ENCODE assay signal across 35 mouse cellular contexts in the genomic region with DNA sequence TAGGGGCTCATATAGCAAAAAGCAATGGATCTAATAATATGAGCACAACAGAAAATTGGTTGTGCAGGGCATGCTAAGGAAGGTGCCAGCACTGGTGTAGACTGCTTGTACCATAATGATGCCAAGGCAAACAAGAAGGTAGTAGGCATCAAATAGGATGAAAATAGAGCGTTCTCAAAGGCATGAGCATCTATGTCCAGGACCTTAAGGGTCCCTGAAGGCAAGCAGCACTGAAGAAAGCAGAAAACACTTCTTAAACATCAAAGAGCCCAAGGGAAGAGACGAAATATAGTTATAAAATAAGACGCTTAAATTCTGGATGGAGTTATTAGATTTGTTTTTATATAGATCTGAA.
"Had no signal": no experiment of that assay in that cellular context is flagged by ENCODE, and none has a peak within 500 bp of the region (broad histone marks: within the 10 kb centered on the region; RNA-seq: fewer than 3 reads in every experiment).

No protein-coding gene starts in this region.

- H3K4me3 ChIP-seq: heart, adult 2 months; heart, embryonic 10.5 days; heart, embryonic 12.5 days; heart, embryonic 13.5 days; heart, embryonic 15.5 days; hindbrain, embryonic 10.5 days; hindbrain, embryonic 13.5 days; hindbrain, embryonic 15.5 days; intestine, embryonic 15.5 days; kidney, embryonic 15.5 days; layer of hippocampus, adult 2 months had no signal

- H3K9ac ChIP-seq: heart, embryonic 12.5 days; heart, embryonic 13.5 days; heart, embryonic 15.5 days; hindbrain, embryonic 13.5 days; hindbrain, embryonic 14.5 days; hindbrain, embryonic 15.5 days; intestine, embryonic 15.5 days; kidney, embryonic 15.5 days had no signal

- H3K4me1 ChIP-seq: heart, embryonic 10.5 days; heart, embryonic 12.5 days; heart, embryonic 13.5 days; heart, embryonic 15.5 days; hindbrain, embryonic 10.5 days; hindbrain, embryonic 13.5 days; hindbrain, embryonic 15.5 days; intestine, embryonic 15.5 days; kidney, embryonic 15.5 days had no signal

- H3K9me3 ChIP-seq: heart, embryonic 10.5 days; heart, embryonic 12.5 days; heart, embryonic 13.5 days; heart, embryonic 15.5 days; hindbrain, embryonic 10.5 days; hindbrain, embryonic 13.5 days; hindbrain, embryonic 15.5 days; intestine, embryonic 15.5 days; kidney, embryonic 15.5 days had no signal

- H3K4me2 ChIP-seq: heart, embryonic 11.5 days; heart, embryonic 12.5 days; heart, embryonic 13.5 days; heart, embryonic 15.5 days; hindbrain, embryonic 13.5 days; hindbrain, embryonic 14.5 days; hindbrain, embryonic 15.5 days; intestine, embryonic 15.5 days; kidney, embryonic 15.5 days had no signal

- H3K27ac ChIP-seq: heart, adult 2 months; heart, embryonic 10.5 days; heart, embryonic 13.5 days; heart, embryonic 15.5 days; hindbrain, embryonic 10.5 days; hindbrain, embryonic 13.5 days; hindbrain, embryonic 14.5 days; hindbrain, embryonic 15.5 days; hindbrain, postnatal 0 days; intestine, embryonic 15.5 days; kidney, embryonic 15.5 days; kidney, postnatal 0 days; layer of hippocampus, adult 2 months had no signal

- ATAC-seq: hindbrain, embryonic 16.5 days; hindbrain, postnatal 0 days; inflammation-experienced regulatory T-cells, adult 6 months; intestine, embryonic 15.5 days; intestine, embryonic 16.5 days; intestine, postnatal 0 days had no signal

- H3K27me3 ChIP-seq: heart, embryonic 12.5 days; heart, embryonic 13.5 days; heart, embryonic 15.5 days; hindbrain, embryonic 13.5 days; hindbrain, embryonic 15.5 days; intestine, embryonic 15.5 days; kidney, embryonic 15.5 days had no signal

- DNase-seq: heart, adult 2 months; heart, postnatal 10 days; heart, postnatal 14 days; heart, postnatal 36 days; heart, postnatal 4 days; kidney, adult 11 months; kidney, adult 18-20 months; kidney, adult 2 months; kidney, adult 8-10 months; kidney, adult 9 months; kidney, postnatal 10 days; kidney, postnatal 14 days; kidney, postnatal 25 days; kidney, postnatal 36 days; kidney, postnatal 4 days; layer of hippocampus, adult 9-11 months; layer of hippocampus, postnatal 36 days had no signal

- H3K36me3 ChIP-seq: heart, embryonic 10.5 days; heart, embryonic 12.5 days; heart, embryonic 13.5 days; heart, embryonic 15.5 days; hindbrain, embryonic 10.5 days; hindbrain, embryonic 13.5 days; hindbrain, embryonic 15.5 days; intestine, embryonic 15.5 days; kidney, embryonic 15.5 days had no signal
